Mouse (Mus musculus): ENCODE measurements around the gene Enah. TPM values are rescaled to one million over a fixed set of nuclear protein-coding genes. Genes with fewer than 3 reads are reported as not detected.

The Enah gene
- polyA plus RNA-seq, 1 experiment from 2014 or later = 1.1 TPM

DNA sequence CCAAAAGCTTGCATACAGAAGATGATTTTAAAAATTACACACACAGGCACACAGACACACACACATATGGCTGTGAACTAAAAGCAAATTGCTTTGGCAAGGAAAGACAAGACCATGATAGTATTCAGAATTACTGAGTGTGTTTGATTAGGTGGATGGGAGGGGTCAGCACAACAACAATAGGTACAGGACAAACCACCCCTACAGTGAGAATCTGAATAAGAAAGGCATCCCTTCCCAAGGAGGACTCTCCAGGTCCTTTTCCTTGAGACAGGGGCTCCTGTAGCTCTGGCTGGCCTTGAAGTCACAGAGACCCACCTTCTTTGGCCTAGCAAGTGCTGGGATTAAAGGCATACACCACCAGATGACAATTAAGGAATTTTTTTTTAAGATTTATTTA is 66.2 kb downstream of the Enah start:
- no peak for DNase-seq
- H3K4me3 ChIP-seq (replicated peaks) = no peak overlapping the region
- H3K9ac ChIP-seq = no peak overlapping the region
- no peak for ATAC-seq (ENCODE audit: low read depth)
- H3K4me1 ChIP-seq (replicated peaks) = no peaks in the 10 kb centered on the region
- H3K4me2 ChIP-seq = no peak overlapping the region
- H3K27me3 ChIP-seq = no peaks in the 10 kb centered on the region
- H3K27ac ChIP-seq = no peak overlapping the region
- no peaks in the 10 kb centered on the region for H3K9me3 ChIP-seq (replicated peaks)
- no peaks in the 10 kb centered on the region for H3K36me3 ChIP-seq

DNA sequence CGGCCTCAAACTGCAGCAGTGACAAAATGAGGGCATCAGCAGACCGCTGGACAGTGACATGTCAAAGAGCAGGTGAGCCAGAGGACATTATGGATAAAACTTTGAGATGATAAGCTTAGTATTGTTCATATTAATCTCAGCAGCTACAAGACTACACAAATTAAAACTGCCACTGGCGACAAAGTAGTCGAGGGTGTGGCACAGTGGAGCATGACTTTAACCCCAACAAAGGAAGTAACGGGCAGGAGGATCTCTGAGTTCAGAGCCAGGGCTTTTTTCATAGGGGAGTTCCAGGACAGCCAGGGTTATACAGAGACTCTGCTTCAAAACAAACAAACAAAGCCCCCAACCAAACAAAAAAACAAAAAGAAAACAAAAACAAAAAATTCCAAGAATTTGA is 68.5 kb downstream of the Enah start:
- Histone ChIP-seq H3K4me3 (replicated peaks) (no peak overlapping the region), H3K9ac (no peak overlapping the region), H3K27me3 (no peaks in the 10 kb centered on the region), H3K27ac (no peak overlapping the region), H3K4me1 (replicated peaks) (no peaks in the 10 kb centered on the region), H3K36me3 (no peaks in the 10 kb centered on the region), H3K4me2 (no peak overlapping the region), H3K9me3 (replicated peaks) (no peaks in the 10 kb centered on the region)
- 58% methylated on average over 5 of the region's 5 CpGs for WGBS (ENCODE audit: insufficient replicate concordance)
- ATAC-seq (ENCODE audit: low read depth) (no peak), DNase-seq (no peak)

DNA sequence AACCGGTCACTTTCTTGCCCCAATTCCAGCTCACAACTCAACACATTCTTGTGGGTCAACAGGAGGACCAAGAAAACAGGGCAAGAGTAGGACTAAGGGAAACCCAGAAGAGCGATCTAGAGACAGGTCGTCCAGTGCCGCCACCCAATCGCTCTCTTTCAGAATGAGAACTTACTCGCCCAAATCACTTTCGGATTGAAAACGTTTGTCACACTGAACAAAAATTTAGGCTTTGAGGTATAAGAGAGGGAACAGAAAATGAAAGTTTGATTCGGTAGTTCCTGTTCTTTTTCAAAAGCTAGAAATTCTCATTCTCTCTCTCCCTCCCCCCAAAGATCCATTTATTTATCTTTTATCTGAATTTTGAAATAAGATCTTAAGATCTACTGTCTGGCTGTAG is 69.1 kb downstream of the Enah start:
- H3K36me3 ChIP-seq = no peaks in the 10 kb centered on the region
- WGBS (ENCODE audit: insufficient replicate concordance) = 75% methylated on average over 9 of the region's 9 CpGs
- no peaks in the 10 kb centered on the region for H3K4me1 ChIP-seq (replicated peaks)

DNA sequence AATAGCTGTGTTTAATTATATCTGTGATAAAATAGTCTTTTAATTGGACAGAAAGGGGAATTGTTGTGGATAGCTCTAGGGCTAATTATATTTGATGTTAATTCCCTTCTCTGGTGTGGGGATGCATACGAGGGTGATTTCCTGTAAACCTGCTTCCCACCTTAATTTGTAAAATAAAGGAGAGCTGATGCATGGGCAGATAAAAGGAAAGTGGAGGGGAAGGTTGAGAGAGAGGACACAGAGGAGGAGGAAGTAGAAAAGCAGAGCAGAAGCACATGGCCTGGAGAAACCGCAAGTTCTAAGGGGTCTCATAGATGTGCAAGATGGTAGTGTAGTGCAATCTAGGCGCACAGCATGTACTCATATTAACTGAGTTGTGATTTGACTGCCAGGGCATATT is 71.6 kb downstream of the Enah start:
- Histone ChIP-seq H3K9me3 (replicated peaks) (no peaks in the 10 kb centered on the region), H3K4me3 (replicated peaks) (no peak overlapping the region), H3K9ac (no peak overlapping the region), H3K27me3 (no peaks in the 10 kb centered on the region), H3K27ac (no peak overlapping the region), H3K36me3 (no peaks in the 10 kb centered on the region), H3K4me2 (no peak overlapping the region), H3K4me1 (replicated peaks) (no peaks in the 10 kb centered on the region)
- no peak for ATAC-seq (ENCODE audit: low read depth)
- WGBS (ENCODE audit: insufficient replicate concordance) = 62% methylated on average over 3 of the region's 3 CpGs
- DNase-seq = no peak

More for the DNA sequence above, 69.1 kb downstream of the Enah start:
- Histone ChIP-seq H3K4me2 (no peak overlapping the region), H3K4me3 (replicated peaks) (no peak overlapping the region), H3K27me3 (no peaks in the 10 kb centered on the region), H3K9ac (no peak overlapping the region), H3K9me3 (replicated peaks) (no peaks in the 10 kb centered on the region), H3K27ac (no peak overlapping the region)
- no peak for ATAC-seq (ENCODE audit: low read depth)
- DNase-seq = no peak

DNA sequence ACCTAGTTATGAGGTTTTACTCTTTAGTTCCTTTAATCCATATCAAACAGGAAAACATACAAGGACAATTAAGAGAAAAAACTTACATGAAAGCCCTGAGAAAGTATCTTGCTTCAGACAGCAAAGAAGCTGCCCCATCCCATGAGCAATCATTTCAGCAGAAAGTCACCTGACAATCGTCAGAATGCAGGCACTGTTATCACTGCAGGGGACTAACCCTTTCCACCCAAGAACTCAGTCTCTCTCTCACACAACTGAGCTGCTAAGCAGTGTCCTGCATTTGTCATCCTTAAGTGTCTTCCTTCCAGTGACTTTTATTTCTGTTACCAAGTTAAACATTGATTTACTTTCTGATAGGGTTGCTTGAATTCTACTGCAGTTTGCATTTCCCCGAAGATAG is 82.7 kb downstream of the Enah start:
- Histone ChIP-seq H3K27me3 (no peaks in the 10 kb centered on the region), H3K27ac (no peak overlapping the region), H3K9me3 (replicated peaks) (no peaks in the 10 kb centered on the region), H3K9ac (no peak overlapping the region), H3K4me3 (replicated peaks) (no peak overlapping the region), H3K4me1 (replicated peaks) (no peaks in the 10 kb centered on the region), H3K36me3 (no peaks in the 10 kb centered on the region), H3K4me2 (no peak overlapping the region)
- no peak for DNase-seq
- WGBS (ENCODE audit: insufficient replicate concordance) = 35% methylated on average over 2 of the region's 2 CpGs
- ATAC-seq (ENCODE audit: low read depth) = no peak

DNA sequence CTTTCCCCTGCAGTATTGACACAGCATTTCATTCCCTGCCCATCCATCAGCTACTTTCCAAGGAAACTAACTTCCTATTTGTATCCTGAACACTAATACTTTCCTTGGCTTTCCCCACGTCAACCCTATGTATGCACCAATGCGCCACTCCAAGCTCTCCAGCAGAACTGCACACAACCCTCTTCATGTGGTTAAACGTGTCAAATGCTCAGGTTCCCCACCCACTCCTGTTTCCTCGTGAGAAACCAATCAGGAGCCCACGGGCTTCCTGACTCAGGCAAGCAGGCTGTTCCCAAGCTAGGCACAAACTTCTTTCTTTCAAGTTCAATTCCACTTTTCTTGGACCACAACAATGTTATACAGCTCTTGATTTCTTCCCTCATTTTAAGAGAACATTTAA is 91.4 kb downstream of the Enah start:
- WGBS (ENCODE audit: insufficient replicate concordance) = 33% methylated on average over 5 of the region's 5 CpGs
- H3K4me3 ChIP-seq (replicated peaks) = no peak overlapping the region

DNA sequence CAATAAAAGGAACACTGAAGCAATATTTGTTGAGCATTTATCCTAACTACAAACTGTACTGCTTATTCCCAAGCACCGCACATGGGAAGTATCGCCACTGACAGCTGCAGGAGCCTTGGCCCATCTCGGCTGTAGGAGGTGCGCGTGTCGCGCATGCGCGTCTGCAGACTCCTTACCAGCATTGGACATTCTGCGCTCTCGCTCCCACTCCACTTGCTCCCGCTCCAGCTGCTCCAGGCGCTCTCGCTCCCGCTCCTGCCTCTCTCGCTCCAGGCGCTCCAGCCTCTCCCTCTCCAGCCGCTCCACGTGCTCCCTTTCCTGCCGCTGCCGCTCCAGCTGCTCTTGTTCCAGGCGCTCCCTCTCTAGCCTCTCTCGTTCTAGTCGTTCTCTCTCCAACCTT is 96.4 kb downstream of the Enah start:
- 73% methylated on average over 24 of the region's 24 CpGs for WGBS (ENCODE audit: insufficient replicate concordance)
- Histone ChIP-seq H3K4me2 (peak overlapping the region; percentile 33), H3K4me1 (replicated peaks) (no peaks in the 10 kb centered on the region), H3K27me3 (no peaks in the 10 kb centered on the region), H3K27ac (no peak overlapping the region), H3K4me3 (replicated peaks) (peak overlapping the region; percentile 14; the same call in 1 of the 2 replicates), H3K36me3 (no peaks in the 10 kb centered on the region), H3K9ac (no peak overlapping the region), H3K9me3 (replicated peaks) (no peaks in the 10 kb centered on the region)
- ATAC-seq (ENCODE audit: low read depth) (no peak), DNase-seq (peak; percentile 31)

More for the DNA sequence above, 91.4 kb downstream of the Enah start:
- Histone ChIP-seq H3K4me2 (no peak overlapping the region), H3K4me1 (replicated peaks) (no peaks in the 10 kb centered on the region), H3K9ac (no peak overlapping the region), H3K36me3 (no peaks in the 10 kb centered on the region), H3K27ac (no peak overlapping the region), H3K9me3 (replicated peaks) (no peaks in the 10 kb centered on the region), H3K27me3 (no peaks in the 10 kb centered on the region)
- ATAC-seq (ENCODE audit: low read depth) = no peak
- no peak for DNase-seq

DNA sequence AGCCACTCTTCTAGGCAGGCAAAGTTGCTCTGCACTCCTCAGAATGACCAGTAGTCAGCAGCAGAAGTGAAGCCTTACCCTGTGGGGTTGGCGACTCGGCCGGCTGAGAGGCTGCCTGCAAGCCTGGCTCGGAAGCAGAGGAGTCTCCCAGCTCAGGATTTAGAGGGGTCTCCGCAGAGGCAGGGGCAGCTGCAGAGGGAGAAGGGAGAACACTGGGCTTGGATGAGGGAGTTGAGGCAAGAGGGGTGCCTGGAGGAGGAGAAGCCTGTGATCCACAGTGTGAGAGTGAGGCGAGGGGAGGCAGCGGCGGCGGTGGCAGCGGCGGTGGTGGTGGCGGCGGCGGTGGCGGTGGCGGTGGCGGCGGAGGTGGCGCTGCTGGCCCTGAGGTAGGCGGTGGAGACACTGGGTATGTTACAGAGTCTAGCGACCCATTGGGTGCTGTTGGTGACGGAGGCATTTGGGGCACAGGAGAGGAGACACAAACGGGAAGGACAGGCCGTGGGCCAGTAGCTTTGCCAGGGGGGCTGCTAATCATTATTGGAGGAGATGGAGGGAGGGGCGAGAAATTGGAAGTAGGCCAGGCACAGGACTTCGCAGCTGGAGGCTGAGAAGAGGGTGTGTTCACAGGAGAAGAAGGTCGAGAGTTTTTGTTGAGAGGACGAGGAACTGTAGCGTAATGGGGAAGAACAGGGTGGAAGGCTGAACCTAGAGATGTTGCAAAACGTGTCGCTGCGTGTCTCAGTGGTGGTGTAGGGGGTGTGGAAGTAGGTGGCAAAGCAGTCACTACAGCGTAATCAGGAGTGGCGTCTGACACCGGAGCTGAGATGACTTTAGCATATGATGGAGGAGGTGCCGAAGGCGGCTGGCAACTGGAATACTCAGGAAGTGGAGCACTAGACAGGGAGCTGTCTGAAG is 98.0 kb downstream of the Enah start:
- Histone ChIP-seq H3K9me3 (replicated peaks) (no peaks in the 10 kb centered on the region), H3K4me2 (peak overlapping the region; percentile 60), H3K27me3 (no peaks in the 10 kb centered on the region), H3K9ac (peak overlapping the region; percentile 11; the same call in 1 of the 2 replicates), H3K4me1 (replicated peaks) (no peaks in the 10 kb centered on the region), H3K36me3 (no peaks in the 10 kb centered on the region), H3K27ac (no peak overlapping the region), H3K4me3 (replicated peaks) (peak overlapping the region; percentile 41)
- ATAC-seq (ENCODE audit: low read depth) (peak; percentile 71), DNase-seq (peak; percentile 31)
- 36% methylated on average over 30 of the region's 37 CpGs for WGBS (ENCODE audit: insufficient replicate concordance)

DNA sequence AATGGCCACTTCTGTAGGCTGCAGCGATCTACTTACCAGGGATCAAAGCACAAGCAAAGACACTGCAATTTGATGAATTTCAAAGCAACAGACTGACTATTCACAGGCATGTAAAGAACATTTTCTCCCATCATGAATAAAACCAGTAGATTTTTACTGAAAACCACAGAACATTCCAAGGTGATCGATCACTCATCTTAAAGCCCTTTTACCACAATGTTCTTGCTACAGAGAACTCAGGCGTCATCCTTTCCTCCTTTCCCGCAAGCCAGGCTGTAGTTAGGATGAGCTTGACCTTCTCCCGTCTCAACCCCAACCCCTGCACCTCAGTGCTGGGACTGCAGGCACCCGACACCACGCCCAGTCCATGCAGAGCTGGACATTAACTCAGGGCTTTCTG is 107.9 kb downstream of the Enah start:
- H3K4me3 ChIP-seq (replicated peaks) = no peak overlapping the region
- H3K4me1 ChIP-seq (replicated peaks) = peaks cover 2% of the 10 kb centered on the region
- no peak overlapping the region for H3K9ac ChIP-seq
- DNase-seq (no peak), ATAC-seq (ENCODE audit: low read depth) (no peak)
- H3K9me3 ChIP-seq (replicated peaks) = no peaks in the 10 kb centered on the region
- WGBS (ENCODE audit: insufficient replicate concordance) = 77% methylated on average over 7 of the region's 7 CpGs
- no peak overlapping the region for H3K27ac ChIP-seq
- no peaks in the 10 kb centered on the region for H3K27me3 ChIP-seq
- no peaks in the 10 kb centered on the region for H3K36me3 ChIP-seq
- no peak overlapping the region for H3K4me2 ChIP-seq

DNA sequence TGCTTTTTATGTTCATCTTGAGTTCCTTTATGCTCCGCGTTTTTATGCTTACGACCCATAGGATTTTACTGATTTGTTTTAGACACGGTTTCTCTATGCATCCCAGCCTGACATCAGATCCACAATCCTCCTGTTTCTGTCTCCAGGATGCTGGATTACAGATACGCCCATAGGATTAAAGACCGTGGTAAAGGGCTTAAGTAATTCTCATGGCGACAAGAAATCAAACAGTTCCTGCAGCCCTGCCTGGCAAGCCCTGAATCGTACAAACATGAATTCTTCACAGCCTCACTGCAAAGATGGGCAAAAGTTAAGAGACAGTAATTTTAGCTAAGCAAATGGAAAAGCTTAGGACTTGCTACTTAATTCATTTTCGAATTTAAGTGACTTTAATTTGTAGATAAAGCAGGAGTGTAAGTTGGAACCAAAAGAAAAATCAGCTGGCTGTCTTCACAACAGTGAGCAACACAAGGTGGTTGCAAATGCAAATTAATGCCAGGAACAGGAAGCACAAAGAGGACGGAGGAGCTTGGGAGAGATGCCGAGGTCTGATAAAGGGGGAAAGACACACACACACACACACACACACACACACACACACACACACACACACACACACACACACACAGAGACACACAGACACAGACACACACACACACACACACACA is 118.0 kb downstream of the Enah start:
- 64% methylated on average over 11 of the region's 11 CpGs for WGBS (ENCODE audit: insufficient replicate concordance)

DNA sequence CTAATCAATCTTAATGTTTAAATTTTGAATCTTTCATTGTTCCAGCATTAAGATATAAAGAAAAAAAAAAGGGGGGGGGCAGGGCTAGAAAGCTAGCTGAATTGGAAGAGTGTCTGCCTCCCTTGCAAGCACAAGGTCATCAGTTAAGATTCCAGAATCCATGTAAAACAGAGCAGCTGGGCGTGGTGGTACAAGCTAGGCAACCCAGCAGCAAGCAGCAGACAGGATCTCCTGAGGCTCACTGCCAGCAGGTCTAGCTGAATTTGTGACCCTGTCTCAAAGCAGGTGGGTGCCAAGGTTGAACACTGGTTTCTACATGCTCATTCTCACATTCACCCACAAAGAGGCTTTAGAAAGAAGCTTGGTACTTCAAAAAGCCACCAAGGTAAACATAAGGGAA is 118.9 kb downstream of the Enah start:
- H3K9me3 ChIP-seq (replicated peaks) = no peaks in the 10 kb centered on the region
- H3K36me3 ChIP-seq = no peaks in the 10 kb centered on the region
- no peak overlapping the region for H3K4me2 ChIP-seq
- ATAC-seq (ENCODE audit: low read depth) = no peak
- WGBS (ENCODE audit: insufficient replicate concordance) = 32% methylated on average over 1 of the region's 1 CpGs
- DNase-seq = no peak
- H3K4me3 ChIP-seq (replicated peaks) = no peak overlapping the region
- H3K27me3 ChIP-seq = no peaks in the 10 kb centered on the region
- no peak overlapping the region for H3K9ac ChIP-seq
- no peak overlapping the region for H3K27ac ChIP-seq
- H3K4me1 ChIP-seq (replicated peaks) = no peaks in the 10 kb centered on the region

More for the DNA sequence above, 118.0 kb downstream of the Enah start:
- DNase-seq (no peak), ATAC-seq (ENCODE audit: low read depth) (no peak)
- Histone ChIP-seq H3K27me3 (no peaks in the 10 kb centered on the region), H3K36me3 (no peaks in the 10 kb centered on the region), H3K4me1 (replicated peaks) (no peaks in the 10 kb centered on the region), H3K4me3 (replicated peaks) (no peak overlapping the region), H3K9me3 (replicated peaks) (no peaks in the 10 kb centered on the region), H3K9ac (no peak overlapping the region), H3K27ac (no peak overlapping the region), H3K4me2 (no peak overlapping the region)

DNA sequence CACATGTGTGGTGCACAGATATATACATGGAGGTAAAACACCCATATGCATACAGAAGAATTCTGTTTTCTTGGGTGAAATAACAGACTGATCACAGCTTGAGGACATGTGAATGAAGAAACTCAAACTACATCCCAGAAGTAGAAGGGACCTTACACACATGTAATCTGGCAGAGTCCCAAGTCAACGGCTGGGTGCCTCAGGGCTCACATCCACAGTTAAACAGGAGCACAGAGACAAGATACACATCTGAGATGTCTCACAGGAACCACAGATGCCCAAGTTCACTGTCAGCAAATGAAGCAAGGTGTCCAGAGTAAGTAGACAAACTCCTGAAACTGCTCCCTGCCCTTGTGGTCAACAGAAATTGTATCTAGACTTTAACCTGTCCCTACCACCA is 120.8 kb downstream of the Enah start:
- H3K27me3 ChIP-seq = no peaks in the 10 kb centered on the region

More for the DNA sequence above, 120.8 kb downstream of the Enah start:
- no peaks in the 10 kb centered on the region for H3K9me3 ChIP-seq (replicated peaks)
- no peak overlapping the region for H3K4me3 ChIP-seq (replicated peaks)
- no peak overlapping the region for H3K4me2 ChIP-seq
- DNase-seq (no peak), ATAC-seq (ENCODE audit: low read depth) (no peak)
- H3K36me3 ChIP-seq = no peaks in the 10 kb centered on the region
- no peak overlapping the region for H3K9ac ChIP-seq
- H3K4me1 ChIP-seq (replicated peaks) = no peaks in the 10 kb centered on the region
- WGBS (ENCODE audit: insufficient replicate concordance) = 48% methylated on average over 1 of the region's 1 CpGs
- H3K27ac ChIP-seq = no peak overlapping the region
